Mouse (Mus musculus) neural tube, embryonic 11.5 days (tissue): ENCODE data around the gene Dnah9. TPM values are rescaled to one million over a fixed set of nuclear protein-coding genes. Genes with fewer than 3 reads are reported as not detected.

Experiments
- ATAC-seq: fragments of 200-750 bp; cut with Nextera tagmentation; 2 replicates; pipeline ENCODE4 v1.8.0; 2017; ENCODE audit warnings: moderate number of reproducible peaks, mild to moderate bottlenecking, moderate TSS enrichment, moderate library complexity; ENCODE audit not compliant: insufficient read depth, low FRiP score, low TSS enrichment
- DNase-seq: peaks from one replicate; pipeline ENCODE4 v3.0.0-alpha.2; 2015; ENCODE audit warnings: low spot score
- H3K27ac ChIP-seq: fragments of 300-500 bp; sonication (generic); 2 replicates; pipeline ENCODE4 v1.5.1; 2014; ENCODE audit warnings: low read depth, mild to moderate bottlenecking, low read length
- H3K27me3 ChIP-seq: fragments of 300-500 bp; sonication (generic); 2 replicates; pipeline ENCODE4 v1.6.1; 2014; ENCODE audit warnings: mild to moderate bottlenecking, low read length, mixed read lengths; ENCODE audit not compliant: control insufficient read depth, insufficient read depth
- H3K36me3 ChIP-seq: fragments of 300-500 bp; sonication (generic); 2 replicates; pipeline ENCODE4 v1.6.1; 2014; ENCODE audit warnings: mild to moderate bottlenecking, low read length, moderate library complexity, mixed read lengths; ENCODE audit not compliant: control insufficient read depth, insufficient read depth
- H3K4me1 ChIP-seq: fragments of 300-500 bp; sonication (generic); 2 replicates; pipeline ENCODE4 v1.6.1; 2014; ENCODE audit warnings: low read length, mixed read lengths; ENCODE audit not compliant: control insufficient read depth, insufficient read depth
- H3K4me2 ChIP-seq: fragments of 300-500 bp; sonication (generic); 2 replicates; pipeline ENCODE4 v1.6.1; 2014; ENCODE audit warnings: low read depth, mild to moderate bottlenecking, moderate library complexity
- H3K4me3 ChIP-seq: fragments of 300-500 bp; sonication (generic); 2 replicates; pipeline ENCODE4 v1.5.1; 2014; ENCODE audit warnings: low read depth, low read length
- H3K9ac ChIP-seq: fragments of 300-500 bp; sonication (generic); 2 replicates; pipeline ENCODE4 v1.6.1; 2014; ENCODE audit warnings: mild to moderate bottlenecking, low read length
- H3K9me3 ChIP-seq: fragments of 300-500 bp; sonication (generic); 2 replicates; pipeline ENCODE4 v1.6.1; 2016; ENCODE audit warnings: low read length; ENCODE audit not compliant: control insufficient read depth
- WGBS: fragments of 180-500 bp; shearing (Covaris S2); extraction: QIAGEN DNeasy Blood & Tissue Kit; methylation state at CpG from one replicate; pipeline ENCODE4 v1.1.7; 2014; 5-methylcytosine and 5-hydroxymethylcytosine counted together
- polyA plus RNA-seq: library from polyadenylated mRNA; unstranded; fragments of >200 nt; fragmentation: Nextera tagmentation; extraction: Ambion mirVana; gene quantifications from 2 replicates; pipeline ENCODE4 v1.2.1, GENCODE M21; 2014

The Dnah9 gene
- polyA plus RNA-seq, 1 experiment from 2014 or later: 0.88 TPM

GRCm38 (mm10) chr11:65795896-65796295, 372.5 kb downstream of the Dnah9 start:
- WGBS: 81% methylated on average over 1 of the region's 1 CpGs
- Histone ChIP-seq H3K9ac (no peak overlapping the region), H3K36me3 (no peaks in the 10 kb centered on the region), H3K4me1 (no peaks in the 10 kb centered on the region), H3K4me3 (no peak overlapping the region), H3K4me2 (no peak overlapping the region), H3K27me3 (no peaks in the 10 kb centered on the region), H3K27ac (no peak overlapping the region), H3K9me3 (no peaks in the 10 kb centered on the region)
- DNase-seq: no peak
- ATAC-seq: no peak

- no peak overlapping the region for H3K4me2 ChIP-seq
- no peak overlapping the region for H3K27ac ChIP-seq
- no peaks in the 10 kb centered on the region for H3K9me3 ChIP-seq
- no peaks in the 10 kb centered on the region for H3K4me1 ChIP-seq
- WGBS: 80% methylated on average over 10 of the region's 10 CpGs
- H3K9ac ChIP-seq: no peak overlapping the region
- H3K27me3 ChIP-seq: no peaks in the 10 kb centered on the region
- ATAC-seq (no peak), DNase-seq (no peak)
- H3K4me3 ChIP-seq: no peak overlapping the region
- H3K36me3 ChIP-seq: no peaks in the 10 kb centered on the region
These were observed 373.7 kb downstream of the Dnah9 start for GRCm38 (mm10) chr11:65794428-65795219.

- ATAC-seq (peak; percentile 100), DNase-seq (peak; percentile 95)
- under 1% methylated on average over 28 of the region's 36 CpGs for WGBS
- Histone ChIP-seq H3K36me3 (no peaks in the 10 kb centered on the region), H3K9me3 (no peaks in the 10 kb centered on the region), H3K9ac (peak within 1 kb of the TSS; percentile 97), H3K27ac (peak within 1 kb of the TSS; percentile 85), H3K4me1 (peaks cover 10% of the 10 kb centered on the region), H3K27me3 (no peaks in the 10 kb centered on the region), H3K4me2 (peak within 1 kb of the TSS; percentile 52), H3K4me3 (peak within 1 kb of the TSS; percentile 99)
These were observed 380.2 kb downstream of the Dnah9 start, which contains the start of gene Map2k4 for GRCm38 (mm10) chr11:65788154-65788553. TSS of gene Map2k4 (minus strand) at chr11:65788297.

GRCm38 (mm10) chr11:65787421-65788151, 380.8 kb downstream of the Dnah9 start:
- H3K36me3 ChIP-seq: no peaks in the 10 kb centered on the region
- WGBS: under 1% methylated on average over 64 of the region's 71 CpGs
- H3K4me1 ChIP-seq: peaks cover 10% of the 10 kb centered on the region
- ATAC-seq: peak; percentile 81
- peak overlapping the region; percentile 85 for H3K27ac ChIP-seq
- H3K27me3 ChIP-seq: no peaks in the 10 kb centered on the region
- H3K9ac ChIP-seq: peak overlapping the region; percentile 97
- no peaks in the 10 kb centered on the region for H3K9me3 ChIP-seq
- DNase-seq: peak; percentile 31
- H3K4me3 ChIP-seq: peak overlapping the region; percentile 99
- peak overlapping the region; percentile 52 for H3K4me2 ChIP-seq

- Histone ChIP-seq H3K27ac (no peak overlapping the region), H3K9ac (no peak overlapping the region), H3K4me3 (no peak overlapping the region), H3K27me3 (no peaks in the 10 kb centered on the region), H3K9me3 (no peaks in the 10 kb centered on the region), H3K4me2 (no peak overlapping the region), H3K4me1 (peaks cover 10% of the 10 kb centered on the region), H3K36me3 (no peaks in the 10 kb centered on the region)
- DNase-seq (no peak), ATAC-seq (no peak)
- WGBS: 93% methylated on average over 2 of the region's 2 CpGs
These were observed 382.2 kb downstream of the Dnah9 start for GRCm38 (mm10) chr11:65786160-65786559.

GRCm38 (mm10) chr11:65781596-65781995, 386.8 kb downstream of the Dnah9 start:
- no peaks in the 10 kb centered on the region for H3K36me3 ChIP-seq
- no peak for ATAC-seq
- 97% methylated on average over 3 of the region's 3 CpGs for WGBS

More at GRCm38 (mm10) chr11:65781596-65781995, 386.8 kb downstream of the Dnah9 start:
- Histone ChIP-seq H3K4me3 (no peak overlapping the region), H3K27ac (no peak overlapping the region), H3K9ac (no peak overlapping the region), H3K4me1 (peaks cover 6% of the 10 kb centered on the region), H3K27me3 (no peaks in the 10 kb centered on the region), H3K9me3 (no peaks in the 10 kb centered on the region), H3K4me2 (no peak overlapping the region)
- no peak for DNase-seq
